Mouse (Mus musculus): ENCODE measurements around the gene Sppl2c. TPM values are rescaled to one million over a fixed set of nuclear protein-coding genes. Genes with fewer than 3 reads are reported as not detected.

Sppl2c gene
- total and polyA plus RNA-seq, 2 experiments from 2014 or later = not detected

DNA sequence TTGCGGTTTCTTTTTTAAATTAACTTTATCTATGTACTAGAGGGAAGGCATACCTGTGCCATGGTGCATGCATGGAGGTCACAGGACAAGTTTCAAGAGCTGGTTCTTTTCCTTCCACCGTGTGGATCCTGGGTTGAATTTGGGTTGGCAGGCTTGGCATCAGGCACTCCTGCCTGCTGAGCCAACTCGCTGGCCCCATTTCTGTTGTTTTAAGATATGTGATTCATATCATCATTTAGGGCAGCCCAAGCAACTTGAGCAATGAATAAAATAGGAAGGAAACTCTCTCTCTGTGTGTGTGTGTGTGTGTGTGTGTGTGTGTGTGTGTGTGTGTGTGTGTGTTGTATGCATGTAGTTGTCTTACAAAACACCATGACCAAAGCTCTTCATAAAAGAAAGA is 4.0 kb upstream of the Sppl2c start:
- no peaks in the 10 kb centered on the region for H3K27me3 ChIP-seq (ENCODE audit: control insufficient read depth, insufficient read depth, low read length)
- H3K36me3 ChIP-seq (replicated peaks; ENCODE audit: control insufficient read depth, insufficient read depth, low read length) = no peaks in the 10 kb centered on the region
- H3K9ac ChIP-seq (replicated peaks; ENCODE audit: low read depth, low read length) = no peak overlapping the region
- H3K4me3 ChIP-seq (ENCODE audit: low read depth, low read length) = no peak overlapping the region
- no peak overlapping the region for H3K27ac ChIP-seq (ENCODE audit: low read depth)
- DNase-seq (ENCODE audit: low spot score) (no peak), ATAC-seq (ENCODE audit: insufficient read depth, low read depth) (no peak)
- H3K4me1 ChIP-seq (ENCODE audit: control insufficient read depth, insufficient read depth) = no peaks in the 10 kb centered on the region
- H3K4me2 ChIP-seq (ENCODE audit: low read depth, low read length) = no peak overlapping the region
- 54% methylated on average over 3 of the region's 3 CpGs for WGBS
- TF ChIP-seq CTCF (IDR thresholded peaks at IDR 0.05; ENCODE audit: low read depth) = no peak
- no peak for TF ChIP-seq EP300 (IDR thresholded peaks at IDR 0.05; ENCODE audit: low read depth)
- no peaks in the 10 kb centered on the region for H3K9me3 ChIP-seq (replicated peaks; ENCODE audit: control insufficient read depth, low read length)

DNA sequence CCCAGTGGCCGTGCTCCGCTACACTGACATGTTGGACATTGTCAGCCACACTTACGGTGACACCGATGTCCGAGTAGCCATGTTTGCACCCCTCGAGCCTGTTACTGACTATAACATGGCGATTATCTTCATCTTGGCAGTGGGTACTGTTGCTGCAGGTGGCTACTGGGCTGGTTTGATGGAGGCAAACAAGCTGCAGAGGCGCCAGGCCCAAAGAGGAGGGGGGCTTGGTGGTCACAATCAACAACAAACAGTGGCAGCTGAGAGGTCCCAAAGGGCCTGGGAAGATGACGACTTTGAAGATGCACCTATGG is 667 bp downstream of the Sppl2c start:
- Histone ChIP-seq H3K9ac (replicated peaks; ENCODE audit: low read depth, low read length) (no peak overlapping the region), H3K27me3 (ENCODE audit: control insufficient read depth, insufficient read depth, low read length) (no peaks in the 10 kb centered on the region), H3K4me3 (ENCODE audit: low read depth, low read length) (no peak overlapping the region), H3K4me1 (ENCODE audit: control insufficient read depth, insufficient read depth) (no peaks in the 10 kb centered on the region), H3K27ac (ENCODE audit: low read depth) (no peak overlapping the region), H3K36me3 (replicated peaks; ENCODE audit: control insufficient read depth, insufficient read depth, low read length) (no peaks in the 10 kb centered on the region), H3K9me3 (replicated peaks; ENCODE audit: control insufficient read depth, low read length) (no peaks in the 10 kb centered on the region), H3K4me2 (ENCODE audit: low read depth, low read length) (no peak overlapping the region)
- 85% methylated on average over 9 of the region's 9 CpGs for WGBS
- DNase-seq (ENCODE audit: low spot score) (no peak), ATAC-seq (ENCODE audit: insufficient read depth, low read depth) (no peak)
- TF ChIP-seq EP300 (IDR thresholded peaks at IDR 0.05; ENCODE audit: low read depth) (no peak), CTCF (IDR thresholded peaks at IDR 0.05; ENCODE audit: low read depth) (no peak)

DNA sequence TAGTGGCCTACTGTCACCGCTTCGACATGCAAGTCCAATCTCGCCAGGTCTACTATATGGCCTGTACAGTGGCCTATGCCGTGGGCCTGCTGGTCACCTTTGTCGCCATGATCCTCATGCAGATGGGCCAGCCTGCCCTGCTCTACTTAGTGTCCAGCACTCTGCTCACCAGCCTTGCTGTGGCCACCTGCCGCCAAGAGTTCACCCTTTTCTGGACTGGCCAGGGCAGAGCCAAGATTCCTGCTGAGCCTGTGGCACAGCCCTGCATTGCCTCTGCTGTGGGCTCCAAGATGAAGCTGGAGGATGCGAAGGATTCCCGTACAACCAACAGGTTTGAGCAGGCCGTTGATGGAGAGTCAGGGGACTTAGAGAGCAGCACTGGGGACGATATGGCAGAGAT is 1.6 kb downstream of the Sppl2c start:
- H3K27ac ChIP-seq (ENCODE audit: low read depth) = no peak overlapping the region
- H3K27me3 ChIP-seq (ENCODE audit: control insufficient read depth, insufficient read depth, low read length) = no peaks in the 10 kb centered on the region
- TF ChIP-seq EP300 (IDR thresholded peaks at IDR 0.05; ENCODE audit: low read depth) (no peak), CTCF (IDR thresholded peaks at IDR 0.05; ENCODE audit: low read depth) (no peak)
- no peak for DNase-seq (ENCODE audit: low spot score)
- no peaks in the 10 kb centered on the region for H3K4me1 ChIP-seq (ENCODE audit: control insufficient read depth, insufficient read depth)
- WGBS = 84% methylated on average over 10 of the region's 10 CpGs
- no peak overlapping the region for H3K4me3 ChIP-seq (ENCODE audit: low read depth, low read length)
- H3K9me3 ChIP-seq (replicated peaks; ENCODE audit: control insufficient read depth, low read length) = no peaks in the 10 kb centered on the region
- no peak overlapping the region for H3K4me2 ChIP-seq (ENCODE audit: low read depth, low read length)
- no peak overlapping the region for H3K9ac ChIP-seq (replicated peaks; ENCODE audit: low read depth, low read length)
- ATAC-seq (ENCODE audit: insufficient read depth, low read depth) = no peak
- H3K36me3 ChIP-seq (replicated peaks; ENCODE audit: control insufficient read depth, insufficient read depth, low read length) = no peaks in the 10 kb centered on the region

DNA sequence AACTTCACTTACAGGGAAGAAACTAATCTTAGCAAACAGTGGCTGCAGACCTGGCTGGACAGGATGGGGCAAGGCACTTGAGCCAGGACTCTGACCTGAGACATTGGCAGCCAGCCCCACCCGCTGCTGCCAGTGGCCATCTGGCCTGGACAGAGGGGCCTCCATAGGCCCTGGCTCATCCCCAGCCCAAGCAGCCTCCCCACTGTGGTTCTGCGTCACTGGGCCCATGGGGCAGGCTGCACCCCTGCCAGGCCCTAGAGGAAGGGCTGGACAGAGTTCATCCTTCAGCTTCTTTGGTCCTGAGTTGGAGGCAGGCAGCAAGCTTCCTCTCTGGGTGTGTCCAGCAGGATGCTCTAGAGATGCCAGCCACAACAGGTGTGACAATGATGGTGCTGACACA is 3.9 kb downstream of the Sppl2c start:
- H3K4me1 ChIP-seq (ENCODE audit: control insufficient read depth, insufficient read depth) = no peaks in the 10 kb centered on the region
- H3K4me2 ChIP-seq (ENCODE audit: low read depth, low read length) = no peak overlapping the region
- H3K27ac ChIP-seq (ENCODE audit: low read depth) = no peak overlapping the region
- WGBS = 58% methylated on average over 2 of the region's 2 CpGs
- no peak overlapping the region for H3K4me3 ChIP-seq (ENCODE audit: low read depth, low read length)
- H3K36me3 ChIP-seq (replicated peaks; ENCODE audit: control insufficient read depth, insufficient read depth, low read length) = no peaks in the 10 kb centered on the region
- no peak overlapping the region for H3K9ac ChIP-seq (replicated peaks; ENCODE audit: low read depth, low read length)
- H3K9me3 ChIP-seq (replicated peaks; ENCODE audit: control insufficient read depth, low read length) = no peaks in the 10 kb centered on the region
- no peak for ATAC-seq (ENCODE audit: insufficient read depth, low read depth)
- no peaks in the 10 kb centered on the region for H3K27me3 ChIP-seq (ENCODE audit: control insufficient read depth, insufficient read depth, low read length)
- DNase-seq (ENCODE audit: low spot score) = no peak
- TF ChIP-seq CTCF (IDR thresholded peaks at IDR 0.05; ENCODE audit: low read depth) (no peak), EP300 (IDR thresholded peaks at IDR 0.05; ENCODE audit: low read depth) (no peak)

DNA sequence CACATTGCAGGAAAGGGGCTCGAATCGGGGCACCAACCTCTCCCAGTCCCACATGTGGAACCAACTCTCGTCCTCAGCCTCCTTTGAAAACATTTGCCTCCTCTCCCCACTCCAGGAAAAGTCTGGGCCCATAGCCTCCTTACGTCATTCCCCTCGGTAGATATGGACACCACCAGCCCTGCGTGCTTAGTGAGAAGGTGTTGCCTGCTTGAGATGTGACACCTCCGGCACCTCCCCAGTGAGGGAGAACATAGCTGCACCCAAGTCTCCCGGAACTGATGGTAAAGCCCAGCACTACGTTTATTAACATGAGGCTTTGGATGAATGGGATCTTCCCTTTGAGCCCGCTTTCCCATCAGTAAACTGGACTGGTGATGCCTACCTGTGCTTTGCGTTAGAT is 9.3 kb downstream of the Sppl2c start:
- DNase-seq (ENCODE audit: low spot score) (no peak), ATAC-seq (ENCODE audit: insufficient read depth, low read depth) (no peak)
- no peak overlapping the region for H3K4me3 ChIP-seq (ENCODE audit: low read depth, low read length)
- TF ChIP-seq CTCF (IDR thresholded peaks at IDR 0.05; ENCODE audit: low read depth) (no peak), EP300 (IDR thresholded peaks at IDR 0.05; ENCODE audit: low read depth) (no peak)
- H3K27ac ChIP-seq (ENCODE audit: low read depth) = no peak overlapping the region
- H3K36me3 ChIP-seq (replicated peaks; ENCODE audit: control insufficient read depth, insufficient read depth, low read length) = no peaks in the 10 kb centered on the region
- H3K9me3 ChIP-seq (replicated peaks; ENCODE audit: control insufficient read depth, low read length) = no peaks in the 10 kb centered on the region
- no peak overlapping the region for H3K9ac ChIP-seq (replicated peaks; ENCODE audit: low read depth, low read length)
- H3K4me1 ChIP-seq (ENCODE audit: control insufficient read depth, insufficient read depth) = no peaks in the 10 kb centered on the region
- WGBS = 59% methylated on average over 11 of the region's 11 CpGs
- no peak overlapping the region for H3K4me2 ChIP-seq (ENCODE audit: low read depth, low read length)
- peaks cover 8% of the 10 kb centered on the region; the same call in 1 of the 2 replicates for H3K27me3 ChIP-seq (ENCODE audit: control insufficient read depth, insufficient read depth, low read length)

DNA sequence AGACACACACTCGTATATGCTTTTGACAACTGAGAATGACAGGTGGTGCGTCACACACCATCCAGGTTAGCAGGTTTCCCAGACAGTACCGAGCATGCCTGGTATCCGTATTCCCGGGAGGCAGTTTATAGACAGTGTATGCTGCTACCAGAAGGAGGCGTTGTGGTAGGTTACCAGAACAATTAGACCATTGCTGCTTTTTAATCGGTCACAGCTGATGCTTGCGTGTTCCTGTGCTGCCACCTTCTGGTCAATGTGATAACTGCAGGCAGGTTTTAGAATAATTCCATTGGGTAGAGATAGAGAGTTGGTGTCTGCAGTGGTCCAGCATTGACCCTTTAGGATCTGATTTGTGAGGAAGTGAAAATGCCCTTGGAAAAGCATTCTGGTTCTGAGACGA is 9.7 kb downstream of the Sppl2c start:
- ATAC-seq (ENCODE audit: insufficient read depth, low read depth) (peak; percentile 63; the same call in 1 of the 2 replicates), DNase-seq (ENCODE audit: low spot score) (peak; percentile 57)
- WGBS = 10% methylated on average over 9 of the region's 9 CpGs
- Histone ChIP-seq H3K4me1 (ENCODE audit: control insufficient read depth, insufficient read depth) (no peaks in the 10 kb centered on the region), H3K36me3 (replicated peaks; ENCODE audit: control insufficient read depth, insufficient read depth, low read length) (no peaks in the 10 kb centered on the region), H3K4me3 (ENCODE audit: low read depth, low read length) (no peak overlapping the region), H3K9ac (replicated peaks; ENCODE audit: low read depth, low read length) (no peak overlapping the region), H3K27me3 (ENCODE audit: control insufficient read depth, insufficient read depth, low read length) (peaks cover 8% of the 10 kb centered on the region; the same call in 1 of the 2 replicates), H3K9me3 (replicated peaks; ENCODE audit: control insufficient read depth, low read length) (no peaks in the 10 kb centered on the region), H3K27ac (ENCODE audit: low read depth) (no peak overlapping the region), H3K4me2 (ENCODE audit: low read depth, low read length) (no peak overlapping the region)
- no peak for TF ChIP-seq EP300 (IDR thresholded peaks at IDR 0.05; ENCODE audit: low read depth)
- TF ChIP-seq CTCF (IDR thresholded peaks at IDR 0.05; ENCODE audit: low read depth) = peak; percentile 94

All from heart, postnatal 0 days (tissue).